Mouse (Mus musculus) small intestine, adult 2 months (tissue): ENCODE data around the gene Sik3.

Experiments used
- CTCF ChIP-seq: fragments of 200-500 bp; IDR thresholded peaks from 2 replicates; pipeline ENCODE4 v1.5.1; 2012; ENCODE audit warnings: low read depth, mild to moderate bottlenecking, control low read depth, inconsistent platforms, low read length, moderate library complexity, mixed read lengths; ENCODE audit not compliant: insufficient replicate concordance, insufficient read length; ENCODE audit errors: extremely low read depth
- POLR2A ChIP-seq: fragments of 200-500 bp; IDR thresholded peaks from 2 replicates; pipeline ENCODE4 v1.6.1; 2012; ENCODE audit warnings: low read depth, mild to moderate bottlenecking, control low read depth, inconsistent platforms, low read length, moderate library complexity

- no peak for TF ChIP-seq CTCF
- no peak for TF ChIP-seq POLR2A
Observed at GRCm38 (mm10) chr9:46142492-46142891, 129.9 kb downstream of the Sik3 start.
